Mouse (Mus musculus): Measurements from ENCODE around the gene Sirt7. TPM values are rescaled to one million over a fixed set of nuclear protein-coding genes. Genes with fewer than 3 reads are reported as not detected.

The Sirt7 gene
- polyA plus RNA-seq, 1 experiment from 2014 or later = 36.1 TPM

DNA sequence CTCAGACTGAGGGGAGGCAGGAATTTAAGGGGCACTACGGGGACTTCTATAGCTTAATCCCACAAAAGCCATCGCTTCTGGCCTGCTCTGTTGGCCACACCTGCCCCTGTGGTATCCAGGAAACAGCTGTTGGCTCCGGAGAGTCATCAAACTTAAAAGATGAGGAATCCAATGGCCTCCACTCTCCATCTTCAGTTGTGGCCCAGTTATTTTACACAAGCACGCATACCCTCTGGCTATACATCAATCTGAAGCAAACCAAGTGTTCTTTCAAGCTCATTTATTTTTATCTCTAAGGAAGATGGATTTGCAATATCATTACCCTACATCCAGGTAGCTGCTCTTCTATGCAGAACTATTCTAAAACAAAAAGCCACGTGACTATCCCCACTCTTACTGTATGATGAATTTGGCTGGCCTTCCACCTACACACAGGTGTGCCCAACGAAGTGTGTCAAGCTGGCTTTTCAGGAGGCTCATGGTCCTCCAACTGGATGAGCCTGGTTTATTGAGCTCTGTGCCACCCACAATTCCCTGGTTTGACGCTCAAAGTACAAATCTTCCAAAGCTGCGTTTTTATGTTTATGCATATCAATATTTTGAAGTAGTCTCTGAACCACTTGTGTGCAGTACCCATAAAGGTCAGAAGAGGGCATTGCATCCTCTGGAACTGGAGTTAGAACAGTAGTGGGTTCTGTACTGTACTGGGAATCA is 42.6 kb downstream of the Sirt7 start:
- H3K9ac ChIP-seq (ENCODE audit: low read length) = peak overlapping the region; percentile 92
- peak overlapping the region; percentile 98 for H3K27ac ChIP-seq (replicated peaks)
- H3K4me2 ChIP-seq (replicated peaks; ENCODE audit: low read depth) = peak overlapping the region; percentile 90
- H3K27me3 ChIP-seq (ENCODE audit: control insufficient read depth, insufficient read depth, low read length) = no peaks in the 10 kb centered on the region
- DNase-seq (ENCODE audit: low spot score) (no peak), ATAC-seq (ENCODE audit: low FRiP score, low TSS enrichment) (no peak)
- TF ChIP-seq EP300 (optimal IDR thresholded peaks at IDR 0.05) = no peak
- peak; percentile 70 for TF ChIP-seq CTCF (IDR thresholded peaks at IDR 0.05; ENCODE audit: low read depth)
- H3K4me1 ChIP-seq (replicated peaks; ENCODE audit: control insufficient read depth, insufficient read depth) = peaks cover 7% of the 10 kb centered on the region
- peaks cover 26% of the 10 kb centered on the region for H3K36me3 ChIP-seq (ENCODE audit: control insufficient read depth, insufficient read depth, low read length)
- H3K9me3 ChIP-seq (ENCODE audit: control insufficient read depth, low read length) = no peaks in the 10 kb centered on the region
- 72% methylated on average over 8 of the region's 8 CpGs for WGBS
- peak overlapping the region; percentile 85 for H3K4me3 ChIP-seq (ENCODE audit: low read depth, low read length)

DNA sequence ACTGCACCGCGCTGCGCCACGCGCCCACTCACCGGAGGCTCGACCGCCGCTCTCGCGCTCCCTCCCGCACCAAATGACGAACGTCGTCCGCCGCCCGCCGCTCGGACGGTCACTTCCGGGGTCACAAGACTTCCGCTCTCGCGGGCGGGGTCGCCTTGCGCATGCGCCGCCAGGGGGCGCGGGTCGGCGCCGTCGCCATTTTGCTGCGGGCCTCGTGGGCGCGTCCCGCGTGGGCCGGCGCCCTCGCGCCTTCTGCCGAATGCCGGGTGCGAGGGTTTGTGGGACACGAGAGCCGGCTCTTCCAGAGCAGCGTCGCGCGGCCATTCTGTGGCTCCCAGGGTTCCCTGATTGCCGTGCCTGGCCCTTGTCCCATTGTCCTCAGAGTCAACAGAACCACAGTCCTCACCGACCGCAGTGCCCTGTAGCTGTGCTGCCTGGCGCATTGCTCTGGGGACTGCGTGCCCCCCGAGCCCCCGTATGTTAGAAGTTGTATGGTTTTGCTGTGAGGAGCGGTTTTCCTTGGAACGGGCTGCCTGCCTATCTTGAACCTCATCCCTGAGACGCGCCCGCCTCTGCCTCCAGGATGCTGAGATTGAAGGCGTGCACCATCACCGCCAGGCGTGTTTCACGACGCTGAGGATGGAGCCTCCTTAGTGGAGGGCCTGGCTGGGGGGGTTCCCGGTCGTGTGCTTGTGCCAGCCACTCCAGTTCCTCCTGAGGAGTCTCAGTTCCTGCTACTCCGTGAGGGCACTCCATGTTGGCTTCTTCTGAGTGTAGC is 43.4 kb downstream of the Sirt7 start, which contains the start of gene Arhgdia:
TSS of gene Arhgdia (minus strand) at position 135 of the 778 bp plus-strand sequence.
- H3K4me2 ChIP-seq (replicated peaks; ENCODE audit: low read depth) = peak within 1 kb of the TSS; percentile 90
- no peaks in the 10 kb centered on the region for H3K27me3 ChIP-seq (ENCODE audit: control insufficient read depth, insufficient read depth, low read length)
- H3K9ac ChIP-seq (ENCODE audit: low read length) = peak within 1 kb of the TSS; percentile 92
- H3K27ac ChIP-seq (replicated peaks) = peak within 1 kb of the TSS; percentile 98
- DNase-seq (ENCODE audit: low spot score) = peak; percentile 89
- H3K4me1 ChIP-seq (replicated peaks; ENCODE audit: control insufficient read depth, insufficient read depth) = peaks cover 7% of the 10 kb centered on the region
- H3K4me3 ChIP-seq (ENCODE audit: low read depth, low read length) = peak within 1 kb of the TSS; percentile 85
- WGBS = 5% methylated on average over 58 of the region's 75 CpGs
- H3K9me3 ChIP-seq (ENCODE audit: control insufficient read depth, low read length) = no peaks in the 10 kb centered on the region
- ATAC-seq (ENCODE audit: low FRiP score, low TSS enrichment) = peak; percentile 48
- H3K36me3 ChIP-seq (ENCODE audit: control insufficient read depth, insufficient read depth, low read length) = peaks cover 26% of the 10 kb centered on the region
- TF ChIP-seq EP300 (optimal IDR thresholded peaks at IDR 0.05) = no peak
- peak; percentile 60 for TF ChIP-seq CTCF (IDR thresholded peaks at IDR 0.05; ENCODE audit: low read depth)

DNA sequence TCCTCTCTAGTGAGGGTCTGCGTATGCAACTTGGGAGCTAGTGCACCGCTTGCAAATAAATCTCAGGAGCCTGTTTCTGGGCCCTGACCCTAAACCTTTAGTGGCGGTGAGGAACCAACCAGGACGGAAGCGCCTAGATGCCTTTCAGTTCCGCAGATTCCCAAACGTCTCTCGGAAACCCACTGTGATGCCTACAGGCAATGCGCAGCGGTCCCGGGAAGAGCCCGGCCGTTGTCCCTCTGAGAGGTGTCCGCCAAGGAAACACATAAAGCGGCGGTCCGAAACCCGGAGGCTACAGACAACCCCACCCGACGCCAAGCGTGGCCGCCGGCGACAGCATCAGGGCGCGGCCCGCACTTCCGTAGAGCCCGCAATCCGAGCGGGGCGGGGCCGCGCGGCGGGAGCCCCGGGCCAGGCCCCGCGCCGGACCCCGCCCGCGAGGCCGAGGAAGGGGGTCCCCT is 44.1 kb downstream of the Sirt7 start:
- Histone ChIP-seq H3K9ac (ENCODE audit: low read length) (peak overlapping the region; percentile 92), H3K4me1 (replicated peaks; ENCODE audit: control insufficient read depth, insufficient read depth) (peaks cover 7% of the 10 kb centered on the region), H3K27ac (replicated peaks) (peak overlapping the region; percentile 98), H3K36me3 (ENCODE audit: control insufficient read depth, insufficient read depth, low read length) (peaks cover 24% of the 10 kb centered on the region), H3K27me3 (ENCODE audit: control insufficient read depth, insufficient read depth, low read length) (no peaks in the 10 kb centered on the region), H3K4me2 (replicated peaks; ENCODE audit: low read depth) (peak overlapping the region; percentile 90), H3K9me3 (ENCODE audit: control insufficient read depth, low read length) (no peaks in the 10 kb centered on the region), H3K4me3 (ENCODE audit: low read depth, low read length) (peak overlapping the region; percentile 85)
- ATAC-seq (ENCODE audit: low FRiP score, low TSS enrichment) (peak; percentile 54), DNase-seq (ENCODE audit: low spot score) (peak; percentile 70)
- under 1% methylated on average over 31 of the region's 44 CpGs for WGBS
- no peak for TF ChIP-seq EP300 (optimal IDR thresholded peaks at IDR 0.05)
- no peak for TF ChIP-seq CTCF (IDR thresholded peaks at IDR 0.05; ENCODE audit: low read depth)

DNA sequence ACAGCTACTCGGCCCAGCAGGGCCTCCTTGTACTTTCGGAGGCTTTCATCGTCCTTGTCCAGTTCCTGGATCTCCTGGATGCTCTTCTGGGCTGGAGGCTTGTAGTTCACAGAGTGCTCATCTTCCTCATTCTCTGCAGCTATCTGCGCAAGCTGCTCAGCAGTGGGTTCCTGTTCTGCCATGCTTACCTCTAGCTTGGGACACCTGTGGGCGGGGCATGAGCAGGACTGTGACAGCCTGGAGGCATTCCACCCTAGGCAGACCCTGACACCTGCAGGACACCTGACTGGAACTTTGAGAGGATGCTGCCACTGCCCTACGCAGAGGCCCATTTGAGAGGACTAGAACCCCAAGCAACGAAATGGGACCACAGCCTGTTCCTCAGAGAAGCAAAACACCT is 44.9 kb downstream of the Sirt7 start:
- no peaks in the 10 kb centered on the region for H3K27me3 ChIP-seq (ENCODE audit: control insufficient read depth, insufficient read depth, low read length)
- TF ChIP-seq EP300 (optimal IDR thresholded peaks at IDR 0.05) (no peak), CTCF (IDR thresholded peaks at IDR 0.05; ENCODE audit: low read depth) (no peak)
- peak overlapping the region; percentile 90 for H3K4me2 ChIP-seq (replicated peaks; ENCODE audit: low read depth)
- peaks cover 21% of the 10 kb centered on the region for H3K36me3 ChIP-seq (ENCODE audit: control insufficient read depth, insufficient read depth, low read length)
- H3K4me3 ChIP-seq (ENCODE audit: low read depth, low read length) = peak overlapping the region; percentile 85
- 40% methylated on average over 7 of the region's 7 CpGs for WGBS
- no peaks in the 10 kb centered on the region for H3K9me3 ChIP-seq (ENCODE audit: control insufficient read depth, low read length)
- peaks cover 7% of the 10 kb centered on the region for H3K4me1 ChIP-seq (replicated peaks; ENCODE audit: control insufficient read depth, insufficient read depth)
- H3K27ac ChIP-seq (replicated peaks) = peak overlapping the region; percentile 98
- ATAC-seq (ENCODE audit: low FRiP score, low TSS enrichment) (no peak), DNase-seq (ENCODE audit: low spot score) (peak; percentile 46)
- H3K9ac ChIP-seq (ENCODE audit: low read length) = peak overlapping the region; percentile 92

DNA sequence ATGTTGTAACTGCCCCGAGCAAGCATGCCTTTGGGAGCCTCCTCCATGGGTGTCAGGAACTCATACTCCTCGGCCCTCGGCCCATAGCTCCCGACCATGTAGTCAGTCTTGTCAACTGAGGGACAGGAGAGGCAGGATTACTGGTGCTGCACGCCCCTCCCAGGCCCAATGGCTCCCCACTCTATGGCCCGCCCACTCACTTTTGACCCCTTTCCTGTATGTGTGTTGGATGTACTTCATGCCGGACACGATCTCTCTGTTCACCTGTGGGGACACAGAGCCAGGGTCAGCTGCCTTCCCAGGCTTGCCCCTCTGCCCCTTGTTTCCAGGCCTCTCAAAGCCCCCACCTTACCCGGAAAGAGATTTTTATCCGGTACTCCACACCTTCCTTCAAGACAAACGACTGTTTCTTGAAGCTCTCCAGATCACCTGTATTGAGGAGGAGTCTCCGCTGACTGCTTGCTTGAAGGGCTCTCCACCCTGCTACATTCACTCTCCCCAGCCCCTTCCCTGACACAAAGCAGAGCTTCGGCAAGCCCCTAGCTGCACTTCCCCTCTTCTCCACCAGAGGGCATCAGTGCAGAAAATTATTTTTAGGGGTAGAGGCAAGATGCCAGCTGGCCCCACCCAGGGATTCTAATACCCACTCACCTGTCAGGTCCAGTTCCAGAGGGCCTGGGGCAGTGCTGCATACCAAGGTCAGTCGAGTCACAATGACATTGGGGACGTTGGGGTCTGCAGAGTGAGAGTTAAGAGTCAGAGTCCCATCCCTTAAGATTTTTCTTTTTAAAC is 45.5 kb downstream of the Sirt7 start:
- TF ChIP-seq EP300 (optimal IDR thresholded peaks at IDR 0.05) = no peak
- peak; percentile 92 for TF ChIP-seq CTCF (IDR thresholded peaks at IDR 0.05; ENCODE audit: low read depth)
- Histone ChIP-seq H3K27ac (replicated peaks) (peak overlapping the region; percentile 98), H3K9me3 (ENCODE audit: control insufficient read depth, low read length) (no peaks in the 10 kb centered on the region), H3K4me2 (replicated peaks; ENCODE audit: low read depth) (peak overlapping the region; percentile 90), H3K9ac (ENCODE audit: low read length) (peak overlapping the region; percentile 92; the same call in 1 of the 2 replicates), H3K27me3 (ENCODE audit: control insufficient read depth, insufficient read depth, low read length) (no peaks in the 10 kb centered on the region), H3K4me1 (replicated peaks; ENCODE audit: control insufficient read depth, insufficient read depth) (peaks cover 8% of the 10 kb centered on the region), H3K36me3 (ENCODE audit: control insufficient read depth, insufficient read depth, low read length) (peaks cover 19% of the 10 kb centered on the region), H3K4me3 (ENCODE audit: low read depth, low read length) (peak overlapping the region; percentile 85)
- DNase-seq (ENCODE audit: low spot score) = peak; percentile 75
- 54% methylated on average over 15 of the region's 15 CpGs for WGBS
- no peak for ATAC-seq (ENCODE audit: low FRiP score, low TSS enrichment)

All from stomach, postnatal 0 days (tissue).